Mouse (Mus musculus) myocyte (in vitro differentiated cells): ENCODE measurements around the gene Scn4b. TPM values are rescaled to one million over a fixed set of nuclear protein-coding genes. Genes with fewer than 3 reads are reported as not detected.

Source experiments
- H3K27me3 ChIP-seq: one replicate; pipeline ENCODE4 v1.6.1; 2011; ENCODE audit not compliant: control insufficient read depth, insufficient read depth, insufficient read length
- H3K36me3 ChIP-seq: one replicate; pipeline ENCODE4 v1.6.1; 2011; ENCODE audit not compliant: control insufficient read depth, insufficient read depth
- H3K4me2 ChIP-seq: one replicate; pipeline ENCODE4 v1.6.1; 2011; ENCODE audit warnings: low read depth, control low read depth
- H3K4me3 ChIP-seq: one replicate; pipeline ENCODE4 v1.5.1; 2011; ENCODE audit warnings: mild to moderate bottlenecking, control low read depth, moderate library complexity
- H3K79me2 ChIP-seq: one replicate; pipeline ENCODE4 v1.6.1; 2011; ENCODE audit not compliant: control insufficient read depth, insufficient read depth
- H3ac ChIP-seq: one replicate; pipeline ENCODE4 v1.6.1; 2011; ENCODE audit not compliant: control insufficient read depth, insufficient read length
- CEBPB ChIP-seq: IDR thresholded peaks from 2 replicates; pipeline ENCODE4 v1.6.1; 2011; ENCODE audit warnings: mild to moderate bottlenecking, moderate library complexity; ENCODE audit not compliant: poor library complexity, insufficient read depth, severe bottlenecking
- E2F4 ChIP-seq: IDR thresholded peaks from one replicate; pipeline ENCODE4 v1.6.1; 2011; ENCODE audit warnings: mild to moderate bottlenecking, control low read depth, moderate library complexity; ENCODE audit not compliant: insufficient read depth
- MAX ChIP-seq: IDR thresholded peaks from one replicate; pipeline ENCODE4 v1.6.1; 2011; ENCODE audit warnings: low read depth, mild to moderate bottlenecking, control low read depth
- MYOD1 ChIP-seq, 3 experiments: IDR thresholded peaks; one replicate each; pipeline ENCODE4 v1.6.1; 2011; ENCODE audit warnings: control low read depth in 2 of 3, low read depth in 2 of 3, mild to moderate bottlenecking in 2 of 3, moderate library complexity in 1 of 3; ENCODE audit not compliant: insufficient read length in 2 of 3, control insufficient read depth in 1 of 3
- MYOG ChIP-seq, 3 experiments: IDR thresholded peaks; one replicate each; pipeline ENCODE4 v1.6.1; 2011; ENCODE audit warnings: control low read depth in 2 of 3, low read depth in 2 of 3, mild to moderate bottlenecking in 2 of 3; ENCODE audit not compliant: insufficient read length in 2 of 3, control insufficient read depth in 1 of 3, insufficient read depth in 1 of 3
- POLR2A ChIP-seq: IDR thresholded peaks from one replicate; pipeline ENCODE4 v1.6.1; 2011; ENCODE audit warnings: low read depth, mild to moderate bottlenecking, control low read depth, moderate library complexity; ENCODE audit not compliant: insufficient read length
- POLR2AphosphoS2 ChIP-seq: IDR thresholded peaks from one replicate; pipeline ENCODE4 v1.6.1; 2011; ENCODE audit warnings: low read depth, control low read depth; ENCODE audit not compliant: insufficient read length
- REST ChIP-seq: IDR thresholded peaks from one replicate; pipeline ENCODE4 v1.6.1; 2011; ENCODE audit warnings: mild to moderate bottlenecking, control low read depth, moderate library complexity; ENCODE audit not compliant: insufficient read depth, insufficient read length
- SRF ChIP-seq: IDR thresholded peaks from one replicate; pipeline ENCODE4 v1.6.1; 2011; ENCODE audit warnings: low read depth; ENCODE audit not compliant: control insufficient read depth, insufficient read length
- TCF12 ChIP-seq: IDR thresholded peaks from one replicate; pipeline ENCODE4 v1.6.1; 2011; ENCODE audit warnings: mild to moderate bottlenecking, control low read depth; ENCODE audit not compliant: poor library complexity, insufficient read depth, severe bottlenecking
- TCF3 ChIP-seq: IDR thresholded peaks from one replicate; pipeline ENCODE4 v1.6.1; 2011; ENCODE audit warnings: low read depth, control low read depth; ENCODE audit not compliant: insufficient read length
- USF1 ChIP-seq: IDR thresholded peaks from one replicate; pipeline ENCODE4 v1.6.1; 2011; ENCODE audit warnings: low read depth, mild to moderate bottlenecking, control low read depth, moderate library complexity
- polyA plus RNA-seq: library from polyadenylated mRNA; unstranded; fragments of >200 nt; fragmentation: generic; extraction: Trizol; gene quantifications from one replicate; pipeline ENCODE4 v1.2.1, GENCODE M21; 2012; ENCODE audit warnings: missing spikeins

The Scn4b gene
- polyA plus RNA-seq, 1 experiment: not detected

DNA sequence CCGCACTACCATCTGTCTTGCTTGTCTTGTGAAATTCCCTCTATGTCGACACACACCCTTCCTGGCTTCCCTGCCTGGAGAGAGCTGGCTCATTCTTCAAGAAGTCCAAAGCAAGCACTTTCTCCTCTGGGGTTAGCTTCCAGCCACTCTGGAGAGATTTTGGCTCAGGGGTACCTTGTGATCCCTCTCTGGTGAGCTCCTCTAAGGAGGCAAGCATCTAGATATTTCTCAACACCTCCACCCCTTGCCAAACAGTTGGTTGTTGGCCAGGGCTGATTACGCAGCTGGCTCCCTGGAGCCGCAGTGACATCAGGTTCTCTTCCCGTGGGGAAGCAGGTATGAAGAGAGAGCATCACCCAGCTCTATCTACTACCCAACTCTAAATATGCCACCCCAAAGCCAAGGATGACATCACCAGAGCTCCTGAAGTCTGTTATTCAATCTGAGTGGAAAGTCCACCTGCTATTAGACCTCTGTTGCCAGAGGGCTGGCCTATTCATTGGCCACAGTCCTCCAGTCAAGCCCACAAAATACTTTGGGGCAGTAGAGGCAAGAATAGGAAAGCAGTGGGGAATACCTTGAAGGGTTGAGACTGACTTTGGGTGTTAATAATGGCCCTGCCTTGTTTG is 63.2 kb downstream of the Scn4b start:
- no peak overlapping the region for H3K4me2 ChIP-seq

GRCm38 (mm10) chr9:45202021-45202798 is 64.0 kb downstream of the Scn4b start:
- Histone ChIP-seq H3K4me2 (no peak overlapping the region), H3ac (no peak overlapping the region), H3K4me3 (no peak overlapping the region), H3K36me3 (no peaks in the 10 kb centered on the region), H3K27me3 (peaks cover 5% of the 10 kb centered on the region), H3K79me2 (no peaks in the 10 kb centered on the region)
- TF ChIP-seq POLR2A (no peak), TCF3 (no peak), POLR2AphosphoS2 (no peak), USF1 (no peak), MAX (no peak), REST (no peak), CEBPB (no peak), MYOD1 (IDR thresholded peaks at IDR 0.05; ENCODE audit: control insufficient read depth in 1 of 3, insufficient read length in 2 of 3, low read depth in 2 of 3) (no peak), TCF12 (no peak), MYOG (IDR thresholded peaks at IDR 0.05; ENCODE audit: control insufficient read depth in 1 of 3, insufficient read depth in 1 of 3, insufficient read length in 2 of 3, low read depth in 2 of 3) (no peak), E2F4 (no peak), SRF (no peak)

More for the DNA sequence above, 63.2 kb downstream of the Scn4b start:
- Histone ChIP-seq H3K36me3 (no peaks in the 10 kb centered on the region), H3ac (no peak overlapping the region), H3K79me2 (no peaks in the 10 kb centered on the region), H3K4me3 (no peak overlapping the region), H3K27me3 (peaks cover 5% of the 10 kb centered on the region)
- TF ChIP-seq REST: no peak
- no peak for TF ChIP-seq USF1
- no peak for TF ChIP-seq SRF
- TF ChIP-seq MAX: no peak

Other genes with a start within 250 kb of the Scn4b start
- 773 TPM for gene Atp5l, start 217.7 kb upstream of the Scn4b start, polyA plus RNA-seq
- gene Ube4a, start 172.8 kb upstream of the Scn4b start, polyA plus RNA-seq: 13.3 TPM
- 0.06 TPM for gene Cd3g, start 158.0 kb upstream of the Scn4b start, polyA plus RNA-seq
- not detected for gene Cd3d, start 156.6 kb upstream of the Scn4b start, polyA plus RNA-seq
- not detected for gene Cd3e, start 128.8 kb upstream of the Scn4b start, polyA plus RNA-seq
- not detected for gene Mpzl2, start 98.6 kb upstream of the Scn4b start, polyA plus RNA-seq
- 0.47 TPM for gene Mpzl3, start 83.2 kb upstream of the Scn4b start, polyA plus RNA-seq
- not detected for gene Jaml, start 59.2 kb upstream of the Scn4b start, polyA plus RNA-seq
- gene Scn2b, start 20.6 kb upstream of the Scn4b start, polyA plus RNA-seq: not detected
- not detected for gene BC049352, start 43.6 kb downstream of the Scn4b start, polyA plus RNA-seq
- not detected for gene Tmprss4, start 65.7 kb downstream of the Scn4b start, polyA plus RNA-seq
- not detected for gene Il10ra, start 130.8 kb downstream of the Scn4b start, polyA plus RNA-seq
- gene Tmprss13, start 180.7 kb downstream of the Scn4b start, polyA plus RNA-seq: not detected
- 0.73 TPM for gene Fxyd6, start 231.8 kb downstream of the Scn4b start, polyA plus RNA-seq